Mouse (Mus musculus): Measurements from ENCODE around the gene Ube2n.

DNA sequence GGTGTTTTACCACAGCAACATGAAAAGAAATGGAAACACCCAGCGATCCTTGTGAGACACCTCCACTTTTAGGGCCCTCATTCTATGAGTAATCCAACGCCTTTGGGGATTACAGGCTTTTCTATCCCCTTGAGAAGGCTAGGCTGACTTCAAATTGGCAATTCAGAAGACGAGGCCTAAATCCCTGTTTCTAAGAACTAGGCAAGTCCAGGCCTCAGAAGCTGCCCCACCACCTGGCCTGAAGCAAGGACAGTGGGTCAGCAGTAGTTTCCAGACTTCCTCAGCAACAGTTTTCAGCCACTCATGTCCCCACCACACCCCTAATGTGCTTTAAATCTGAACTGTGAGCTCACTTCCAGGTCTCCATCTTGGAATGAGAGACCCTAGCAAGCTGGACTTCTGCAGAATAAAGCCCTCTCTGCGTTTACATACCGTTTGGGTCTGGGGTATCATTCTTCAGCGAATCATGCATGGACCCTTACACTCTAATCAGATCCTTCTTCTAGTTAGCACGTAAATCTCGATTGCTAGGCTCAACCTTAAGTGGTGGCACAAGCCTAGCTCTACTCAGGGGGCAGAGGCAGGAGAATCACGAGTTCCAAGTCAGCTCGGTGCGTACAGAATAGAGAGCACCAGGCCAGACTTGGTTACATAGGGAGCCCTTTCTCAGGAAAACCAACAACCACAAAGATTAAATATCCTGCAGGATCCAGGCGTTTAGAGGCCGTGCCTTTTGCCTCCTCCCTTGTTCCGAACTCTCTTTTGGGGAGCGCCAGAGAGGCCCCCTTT lies 983 bp upstream of the Ube2n start:
- TF ChIP-seq CTCF (IDR thresholded peaks at IDR 0.05; ENCODE audit: extremely low read depth, insufficient read depth, insufficient read length, insufficient replicate concordance), result no peak
- TF ChIP-seq POLR2A (IDR thresholded peaks at IDR 0.05; ENCODE audit: low read depth, low read length), result no peak
